Mouse (Mus musculus) yolk sac, embryonic 10.5 days (tissue): ENCODE measurements around the gene Olfr639.
"Not testable (repeated sequence)": the region's sequence is repeated elsewhere in the genome, so short reads cannot be mapped to it uniquely, and the experiment has no call there.

Experiments
- DNase-seq: peaks from one replicate; pipeline ENCODE4 v3.0.0-alpha.2; 2017; ENCODE audit warnings: low spot score

The Olfr639 gene

DNA sequence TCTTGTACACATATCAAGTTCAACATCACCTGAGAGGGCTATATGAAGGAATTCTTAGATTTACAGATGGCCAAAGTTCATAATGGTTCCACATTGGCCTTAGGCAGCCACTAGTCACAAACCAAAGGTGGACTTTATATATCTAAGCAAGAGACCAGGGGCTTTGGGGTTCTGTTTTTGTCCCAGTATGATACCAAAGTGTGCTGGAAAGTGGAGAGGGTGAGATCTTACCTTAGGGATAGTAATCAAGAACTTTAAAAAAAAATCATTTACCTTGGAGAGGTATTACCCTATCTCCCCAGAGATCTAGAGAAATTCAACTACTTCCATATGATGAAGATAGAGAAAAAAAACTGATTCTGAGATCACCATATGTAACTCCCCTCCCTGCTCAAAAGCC, at the start of gene Olfr639:
TSS of gene Olfr639 (minus strand) at position 101 of the 400 bp plus-strand sequence.
- DNase-seq = no peak

DNA sequence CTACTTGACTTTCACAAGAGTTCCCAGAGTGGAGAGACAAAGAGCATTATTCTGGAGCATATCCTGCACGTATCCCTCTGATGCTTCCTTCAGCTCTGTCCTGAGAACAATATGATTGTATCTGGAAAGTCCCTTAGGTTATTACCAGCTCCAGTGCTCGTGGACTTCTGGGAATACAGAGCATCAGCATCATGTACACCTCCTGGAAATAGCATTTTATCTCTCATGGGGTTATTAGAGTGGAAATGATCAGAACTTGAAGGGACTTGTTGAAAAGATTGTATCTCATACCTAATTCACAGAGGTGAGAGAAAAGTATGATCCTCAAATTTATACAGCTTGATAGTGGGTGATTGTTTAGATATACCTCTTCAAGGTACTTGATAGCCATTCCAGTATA, 44.2 kb upstream of the Olfr639 start, which contains the start of gene 4930516K23Rik:
TSS of gene 4930516K23Rik (minus strand) at position 101 of the 400 bp plus-strand sequence.
- no peak for DNase-seq

DNA sequence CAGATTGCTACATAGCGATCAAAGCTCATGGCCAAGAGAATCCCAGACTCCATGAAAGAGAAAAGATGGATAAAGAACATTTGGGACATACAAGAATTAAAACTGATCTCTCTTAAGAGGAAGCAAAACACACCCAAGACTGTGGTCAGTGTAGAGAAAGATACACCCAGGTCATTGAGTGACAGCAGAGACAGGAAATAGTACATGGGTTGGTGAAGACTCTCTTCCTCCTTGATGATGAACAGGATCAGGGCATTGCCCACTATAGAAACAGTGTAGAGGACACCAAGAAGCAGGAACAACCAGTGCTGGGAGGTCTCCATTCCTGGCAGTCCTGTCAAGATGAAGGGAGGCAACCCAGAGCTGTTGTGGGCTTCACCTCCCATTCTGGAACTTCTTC, 42.1 kb upstream of the Olfr639 start:
- no peak for DNase-seq

DNA sequence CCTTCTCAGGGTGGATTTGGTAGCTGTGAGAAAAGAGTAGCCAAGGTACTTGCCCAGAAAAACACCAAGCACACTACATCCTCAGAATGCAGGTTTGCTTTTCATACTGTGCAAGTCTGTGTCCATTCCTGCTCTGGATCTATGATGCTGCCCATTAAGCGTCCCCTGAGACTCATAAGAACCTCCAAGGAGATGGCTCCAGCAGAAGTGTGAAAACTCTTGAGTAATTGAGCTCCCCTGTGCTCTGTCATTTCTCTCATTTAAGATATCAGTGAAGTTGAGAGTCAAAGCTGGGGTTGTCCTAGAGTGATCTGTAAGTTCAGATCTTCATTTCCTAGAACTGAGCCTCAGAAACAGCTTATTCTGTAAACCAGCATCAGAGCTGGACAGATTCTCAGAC, 35.5 kb upstream of the Olfr639 start, which contains the start of gene Olfr642:
TSS of gene Olfr642 (minus strand) at position 101 of the 400 bp plus-strand sequence.
- DNase-seq = no peak

DNA sequence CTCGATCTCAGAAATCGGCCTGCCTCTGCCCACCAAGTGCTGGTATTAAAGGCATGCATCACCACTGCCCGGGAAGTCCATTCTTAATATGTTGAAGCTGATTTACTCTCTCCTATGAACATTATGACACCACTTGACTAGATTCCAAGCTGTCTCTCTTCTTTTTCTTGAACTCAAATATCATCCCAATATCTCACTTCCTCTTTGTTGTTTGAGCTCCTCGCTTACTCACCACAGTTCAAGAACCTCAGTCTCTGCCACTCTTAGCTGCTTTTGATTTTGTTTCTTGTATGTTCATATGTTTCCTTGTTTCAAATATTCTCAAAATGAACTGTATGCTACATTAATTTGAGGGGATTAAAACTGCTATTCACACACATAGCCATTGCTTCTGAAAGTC, 33.6 kb upstream of the Olfr639 start:
- DNase-seq = no peak

DNA sequence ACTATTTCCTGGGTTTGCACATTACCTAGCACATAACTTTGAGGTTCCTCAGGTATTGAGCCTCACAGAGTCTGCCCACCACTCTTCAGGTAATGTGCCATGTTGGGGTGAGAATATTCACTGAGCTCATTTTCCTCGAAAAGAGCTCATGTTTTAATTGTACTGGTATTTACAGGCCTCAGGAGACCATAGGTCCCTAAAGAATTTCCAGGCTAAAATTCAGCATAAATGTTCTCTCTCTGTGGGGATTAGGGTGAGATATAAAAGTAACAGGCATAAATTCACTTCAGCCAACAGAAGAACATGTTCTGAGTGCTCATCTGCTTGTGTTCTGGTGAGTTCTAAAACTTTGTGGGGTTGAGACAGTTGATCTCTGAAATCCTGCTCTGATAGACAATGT, 18.0 kb upstream of the Olfr639 start, which contains the start of gene Olfr641:
TSS of gene Olfr641 (plus strand) at position 301 of the 400 bp plus-strand sequence.
- no peak for DNase-seq

DNA sequence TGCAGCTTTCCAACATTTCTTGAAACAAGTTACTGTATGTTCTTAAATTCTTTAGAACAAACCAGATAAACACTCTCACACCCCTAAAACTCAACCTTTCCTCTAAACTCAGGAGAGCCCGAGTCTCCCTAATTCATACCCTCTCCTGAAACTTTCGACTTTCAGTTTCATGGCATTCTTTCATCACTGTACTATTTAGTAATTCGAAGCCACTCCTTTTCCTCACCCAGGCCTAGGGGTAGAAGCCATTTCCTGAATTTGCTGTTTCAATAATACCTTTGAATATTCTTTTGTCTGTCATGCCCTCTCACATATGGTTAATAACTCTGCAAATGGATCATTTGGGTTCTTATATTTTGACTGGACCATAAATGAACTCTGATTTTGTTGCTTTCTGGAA, 9.9 kb upstream of the Olfr639 start:
- DNase-seq = no peak

DNA sequence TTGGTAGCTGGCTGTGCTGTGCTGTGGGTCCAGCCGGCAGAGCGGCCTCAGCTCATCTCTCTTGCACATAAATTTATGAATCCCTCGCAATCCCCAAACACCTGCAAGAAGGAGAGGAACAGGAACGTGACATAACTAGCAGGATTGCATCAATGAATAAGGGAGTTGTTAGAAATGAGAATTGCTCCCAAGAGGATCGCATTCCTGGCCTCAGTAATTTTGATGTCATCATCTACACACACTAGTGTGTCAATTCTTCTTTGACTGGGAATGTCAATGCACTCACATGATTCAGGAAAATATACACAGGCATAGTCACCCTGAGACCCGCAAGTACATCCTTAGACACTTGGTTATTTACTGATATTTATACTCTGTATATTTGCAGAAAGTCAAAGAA, 8.4 kb upstream of the Olfr639 start, which contains the start of gene Olfr640:
TSS of gene Olfr640 (minus strand) at position 101 of the 400 bp plus-strand sequence.
- DNase-seq = no peak

DNA sequence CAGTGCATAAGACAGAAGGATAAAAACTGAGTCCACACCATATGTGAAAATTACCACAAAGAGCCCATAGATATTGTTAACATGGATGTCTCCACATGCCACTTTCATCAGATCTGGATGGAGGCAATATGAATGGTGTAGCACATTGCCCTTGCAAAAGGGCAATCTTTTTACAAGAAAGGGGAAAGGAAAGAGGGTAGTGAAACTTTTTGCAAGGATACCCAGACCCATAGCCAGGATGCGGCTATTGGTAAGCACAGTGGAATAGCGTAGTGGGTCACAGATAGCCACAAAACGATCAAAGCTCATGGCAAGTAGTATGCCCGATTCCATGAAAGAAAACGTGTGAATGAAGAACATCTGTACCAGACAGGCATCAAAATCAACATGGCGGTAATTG, 4.5 kb upstream of the Olfr639 start:
- no peak for DNase-seq

DNA sequence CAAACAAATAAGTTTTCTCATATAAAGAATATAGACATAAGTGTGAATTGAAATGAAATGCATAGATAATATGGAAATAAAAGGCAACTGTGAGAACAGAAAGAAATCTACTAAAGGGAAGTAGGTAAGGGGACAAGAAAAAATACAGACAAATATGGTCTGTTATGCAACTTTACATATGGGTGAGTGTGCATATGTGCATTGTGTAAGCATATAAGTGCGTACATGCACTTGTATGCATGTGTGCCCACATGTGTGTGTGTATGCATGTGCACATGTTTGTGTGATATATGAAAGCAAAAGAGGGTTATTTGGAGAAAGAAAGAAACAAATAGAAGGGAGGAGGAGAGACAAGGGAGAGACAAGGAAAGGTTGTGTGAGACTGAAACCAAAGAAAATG, 1.9 kb upstream of the Olfr639 start:
- DNase-seq = no peak

DNA sequence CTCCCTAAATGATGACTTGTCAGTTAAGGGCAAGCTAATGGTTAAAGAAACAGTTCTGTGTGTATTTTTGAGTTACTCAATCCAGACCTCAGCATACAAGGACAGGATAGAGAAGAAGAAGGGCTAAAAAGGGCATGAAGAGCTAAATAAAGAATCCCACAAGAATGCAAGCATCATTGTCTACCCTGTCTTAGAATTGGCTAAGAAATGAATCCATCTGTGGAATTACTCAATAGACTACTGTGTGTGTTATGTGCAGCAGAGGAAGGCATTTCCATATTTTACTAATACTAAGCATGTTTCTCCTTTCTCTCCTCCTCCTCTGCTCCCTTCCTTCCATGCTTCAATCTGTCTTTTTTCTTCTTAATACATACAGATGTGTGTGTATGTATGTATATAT, 18.0 kb downstream of the Olfr639 start:
- no peak for DNase-seq

DNA sequence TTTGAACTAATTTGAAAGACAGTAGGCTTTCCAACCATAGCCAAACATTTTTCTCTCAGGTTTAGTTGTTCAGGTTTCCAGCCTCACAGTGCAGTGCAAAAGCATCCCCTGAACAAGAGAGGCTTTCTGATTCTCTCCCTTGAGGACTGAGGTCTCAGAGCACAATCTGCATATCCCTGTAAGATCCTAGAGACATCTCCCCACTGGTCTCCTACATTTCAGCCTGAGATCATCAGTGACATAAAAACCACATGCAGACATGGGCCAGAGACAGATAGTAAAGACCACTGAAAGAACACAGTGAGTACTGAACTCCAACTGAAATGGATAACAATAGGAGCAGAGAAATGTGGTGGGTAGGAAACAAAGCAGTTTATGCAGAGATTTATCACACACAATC, 18.7 kb downstream of the Olfr639 start, which contains the start of gene Olfr638:
TSS of gene Olfr638 (plus strand) at position 301 of the 400 bp plus-strand sequence.
- no peak for DNase-seq

DNA sequence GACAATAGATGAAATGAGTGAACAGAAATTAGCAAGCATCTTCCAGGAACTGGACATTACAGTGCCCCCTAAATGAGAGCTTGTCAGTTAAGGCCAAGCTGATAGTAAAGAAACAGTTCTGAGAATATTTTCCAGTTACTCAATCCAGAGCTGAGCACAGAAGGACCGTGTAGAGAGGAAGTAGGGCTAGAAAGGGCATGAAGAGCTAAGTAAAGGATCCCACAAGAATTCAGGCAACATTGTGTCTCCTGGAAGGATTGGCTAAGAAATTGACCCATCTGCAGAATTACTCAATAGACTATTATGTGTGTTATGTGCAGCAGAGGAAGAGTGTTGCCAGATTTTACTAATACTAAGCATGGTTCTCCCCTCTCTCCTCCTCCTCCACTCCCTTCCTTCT, 45.3 kb downstream of the Olfr639 start:
- no peak for DNase-seq

DNA sequence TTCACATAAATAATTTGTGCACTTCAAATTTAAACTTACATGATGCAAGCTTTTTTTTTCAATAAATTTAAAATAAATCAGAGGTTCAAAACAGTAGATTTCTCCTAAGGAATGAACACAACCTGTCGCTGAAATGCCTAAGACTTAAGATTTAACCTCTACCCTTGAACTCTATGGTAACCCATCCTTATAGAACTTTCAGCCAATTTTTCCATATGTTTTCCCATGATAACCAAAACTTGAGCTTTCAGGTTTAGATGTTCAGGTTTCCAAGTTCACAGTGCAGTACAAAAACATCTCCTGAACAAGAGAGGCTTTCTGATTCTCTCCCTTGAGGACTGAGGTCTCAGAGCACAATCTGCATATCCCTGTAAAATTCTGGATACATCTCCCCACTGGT, 46.3 kb downstream of the Olfr639 start, which contains the start of gene Olfr635:
TSS of gene Olfr635 (plus strand) at position 301 of the 400 bp plus-strand sequence.
- no peak for DNase-seq

DNA sequence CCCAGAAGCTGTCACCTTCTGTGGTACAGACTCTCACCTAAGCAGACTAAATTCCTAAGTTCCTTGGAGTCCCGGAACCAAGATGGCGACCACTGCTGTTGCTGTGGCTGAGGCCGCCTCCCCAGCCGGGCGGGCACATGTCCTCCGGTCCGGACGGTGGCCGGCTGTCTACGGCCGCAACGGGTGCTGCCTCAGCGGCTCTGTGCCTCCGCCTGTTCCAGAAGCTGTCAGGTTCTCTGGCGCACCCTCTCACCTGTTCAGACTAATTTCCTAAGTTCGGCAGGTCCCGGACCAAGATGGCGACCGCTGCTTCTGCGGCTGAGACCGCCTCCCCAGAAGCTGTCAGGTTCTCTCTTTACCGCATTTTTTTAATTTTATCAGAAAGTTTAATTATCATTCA, 50.2 kb downstream of the Olfr639 start:
- DNase-seq = not testable (repeated sequence)
